Mouse (Mus musculus) frontal cortex, postnatal 25 days (tissue): ENCODE measurements around the gene Hoxb4.
A peak's percentile ranks its signal among the peaks of the same experiment; 100 is the strongest.

Source experiments
- DNase-seq, 2 experiments: peaks; one replicate each; pipeline ENCODE4 v3.0.0; 2022; ENCODE audit warnings: low spot score in 2 of 2

The Hoxb4 gene

DNA sequence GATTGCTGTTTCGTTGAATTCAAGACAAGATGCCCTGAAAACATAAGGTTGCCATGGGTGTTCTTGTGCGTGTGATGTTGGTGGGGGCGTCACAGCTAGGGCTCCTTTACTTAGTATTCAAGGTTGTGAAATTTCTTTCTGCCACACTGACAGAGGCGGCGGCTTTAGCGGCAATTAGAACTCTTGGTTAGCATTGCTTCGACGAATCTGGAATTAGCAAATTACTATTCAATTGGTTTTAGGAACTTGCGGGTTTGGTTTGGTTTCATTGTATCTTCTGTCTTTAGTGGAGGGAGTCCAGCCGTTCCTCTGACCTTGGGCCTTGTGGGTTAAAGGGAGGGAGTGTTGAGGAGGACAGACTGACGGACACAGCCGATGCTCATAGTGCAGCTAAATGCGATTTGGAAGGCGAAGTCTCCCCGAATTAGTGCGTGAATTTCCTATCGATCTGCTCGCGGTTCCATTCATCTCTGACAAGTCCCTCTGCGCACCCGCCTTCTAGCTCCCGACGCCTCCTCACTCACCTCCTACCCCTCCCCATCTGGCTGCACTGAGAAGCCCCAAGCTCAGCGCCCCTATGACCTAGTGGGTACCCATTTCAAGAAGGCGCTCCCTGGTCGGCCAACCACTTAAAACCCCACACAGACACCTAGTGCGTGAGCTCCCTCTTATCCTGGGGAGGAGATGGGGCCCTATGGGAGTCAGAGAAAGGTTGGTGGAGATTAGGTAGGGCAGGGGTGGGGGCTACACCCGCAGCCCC, at the start of gene Hoxb4:
TSS of gene Hoxb4 (plus strand) at position 660 of the 760 bp plus-strand sequence.
- no peak for DNase-seq

GRCm38 (mm10) chr11:96269869-96270268, 48.2 kb upstream of the Hoxb4 start:
- no peak for DNase-seq

DNA sequence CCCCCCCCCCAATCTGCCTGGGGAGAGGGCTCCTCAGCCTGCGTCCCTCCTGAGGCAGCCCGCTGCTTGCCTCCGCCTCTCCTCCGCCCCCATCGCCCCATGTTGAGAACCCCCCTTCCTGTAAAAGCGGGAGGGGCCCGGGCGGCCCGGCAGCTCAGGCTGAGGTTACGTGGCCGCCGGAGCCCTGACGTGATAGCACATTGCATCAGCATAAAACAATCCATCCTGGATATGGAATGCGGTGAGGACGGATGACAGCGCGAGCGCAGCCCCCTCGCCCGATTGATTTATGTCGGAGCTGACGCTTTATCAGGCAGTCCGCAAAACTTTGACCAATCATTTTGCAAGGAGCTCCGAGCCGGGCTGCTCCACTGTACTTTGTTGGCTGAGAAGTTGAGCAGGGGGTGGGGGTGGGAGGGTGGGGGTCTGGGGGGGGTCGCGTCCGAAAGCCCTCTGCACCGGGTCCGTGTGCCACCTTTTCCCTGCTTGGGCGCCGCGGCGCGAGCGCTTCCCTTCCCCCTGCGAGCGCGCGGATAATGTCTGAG, 47.0 kb upstream of the Hoxb4 start, which contains the start of gene Hoxb9:
TSS of gene Hoxb9 (plus strand) at position 462 of the 545 bp plus-strand sequence.
- DNase-seq, result no peak

- DNase-seq, result no peak
Observed at GRCm38 (mm10) chr11:96271541-96272011, 46.5 kb upstream of the Hoxb4 start.

- DNase-seq, result no peak
Observed at GRCm38 (mm10) chr11:96272024-96272921, 45.8 kb upstream of the Hoxb4 start.

GRCm38 (mm10) chr11:96274428-96274827, 43.6 kb upstream of the Hoxb4 start:
- DNase-seq, result no peak

DNA sequence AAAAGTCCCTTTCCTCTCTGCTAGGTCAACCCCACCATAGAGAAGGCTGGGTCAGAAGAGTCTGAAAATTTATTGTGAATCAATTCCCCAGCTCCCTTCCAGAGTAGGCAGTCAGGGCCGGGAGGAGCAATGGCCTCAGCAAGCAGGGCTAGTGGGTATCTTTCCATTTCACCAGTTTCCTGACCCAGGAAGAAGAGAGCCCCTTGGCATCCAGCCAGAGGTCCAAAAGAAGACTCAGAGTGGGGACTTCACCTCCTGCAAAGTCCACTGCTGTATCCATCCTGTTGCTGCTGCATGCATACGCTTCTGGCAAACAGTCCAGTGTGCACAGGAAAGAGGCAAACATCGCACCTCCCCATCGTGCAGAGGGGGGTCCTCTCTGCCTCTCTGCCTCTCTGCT, 42.2 kb upstream of the Hoxb4 start:
- no peak for DNase-seq

GRCm38 (mm10) chr11:96277151-96278044, 40.7 kb upstream of the Hoxb4 start:
- DNase-seq, result no peak

DNA sequence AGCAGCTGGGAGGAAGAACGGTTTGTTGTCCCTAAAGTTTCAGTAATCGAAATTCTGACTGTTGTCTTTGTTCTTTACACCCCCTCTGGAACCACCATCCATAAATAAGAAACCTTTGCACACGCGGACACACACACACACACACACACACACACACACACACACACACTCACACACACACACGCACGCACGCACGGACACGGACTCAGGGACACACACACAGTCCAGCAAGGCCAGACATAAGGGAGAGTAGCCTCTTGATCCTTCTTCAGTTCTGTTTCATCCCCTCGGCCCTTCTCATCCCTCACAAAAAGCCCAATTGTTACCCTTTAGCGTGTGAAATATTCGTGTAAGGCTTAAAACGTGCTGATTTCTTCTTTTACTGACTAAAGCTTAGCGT, 39.7 kb upstream of the Hoxb4 start:
- no peak for DNase-seq

DNA sequence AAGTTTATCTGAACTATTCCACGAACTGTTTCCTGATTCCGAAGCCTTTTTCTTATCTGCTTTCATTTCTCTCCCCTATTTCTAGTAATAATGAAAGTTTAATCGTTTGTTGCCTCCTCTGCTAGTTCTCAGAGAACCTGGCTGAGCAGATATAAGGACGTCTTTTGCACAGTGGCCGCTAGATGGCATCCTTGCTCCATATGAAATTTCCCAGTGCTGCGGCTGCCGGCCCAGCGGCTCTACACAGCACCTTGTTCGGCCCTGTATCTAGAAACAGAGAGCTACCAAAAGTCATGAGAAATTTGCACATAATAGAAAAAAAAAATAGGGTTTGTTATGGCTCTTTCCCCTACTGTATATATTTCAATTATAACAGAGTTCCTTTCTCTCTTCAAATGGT, 39.3 kb upstream of the Hoxb4 start:
- peak; percentile 71 to 79 for DNase-seq

GRCm38 (mm10) chr11:96279421-96280233, 38.4 kb upstream of the Hoxb4 start:
- no peak for DNase-seq

DNA sequence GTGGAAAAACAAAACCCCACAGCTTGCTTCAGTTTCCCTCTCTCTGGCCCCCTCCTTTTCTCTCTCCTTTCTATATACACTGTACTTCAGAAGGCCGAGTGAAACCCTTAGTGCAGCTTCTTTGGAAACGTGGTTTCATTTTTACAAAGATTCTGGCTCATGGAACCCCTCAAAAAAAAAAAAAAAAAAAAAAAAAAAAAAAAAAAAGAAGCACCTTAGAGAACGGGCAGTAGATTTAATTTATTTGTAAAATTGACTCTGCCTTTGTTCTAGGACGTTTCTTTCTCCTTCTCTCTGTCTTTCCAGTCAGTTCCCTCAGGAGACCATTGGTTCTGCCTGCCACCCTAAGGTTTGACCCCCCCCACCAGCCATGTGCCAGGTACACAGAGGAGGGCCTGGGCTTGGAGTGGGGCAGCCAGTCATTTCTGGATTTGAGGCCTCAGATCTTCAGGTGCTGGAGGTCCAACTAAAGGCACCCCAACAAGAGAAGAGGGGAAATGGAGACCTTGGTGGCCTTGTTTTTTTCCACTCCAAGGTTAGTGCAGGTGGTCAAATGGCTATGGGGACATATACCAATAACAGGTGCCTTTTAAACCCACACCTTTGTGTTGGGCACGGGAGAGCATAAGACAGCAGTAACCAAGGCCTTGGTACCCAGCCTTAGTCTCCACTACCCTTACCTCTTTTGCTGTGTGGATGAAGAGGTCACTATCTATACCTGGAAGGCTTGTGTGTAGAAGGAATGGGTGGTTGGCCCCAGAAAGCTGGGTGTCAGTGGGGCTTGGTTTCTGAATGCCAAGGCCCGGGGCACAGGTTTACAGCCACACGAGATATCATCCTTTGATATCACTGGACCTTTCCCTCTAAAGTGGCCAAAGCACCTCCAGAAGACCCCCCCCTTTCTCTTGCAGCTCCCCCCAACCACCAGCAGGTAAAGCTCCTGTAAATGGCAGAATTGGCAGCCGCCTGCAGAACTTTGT, 37.4 kb upstream of the Hoxb4 start:
- DNase-seq, result no peak

- no peak for DNase-seq
Observed at GRCm38 (mm10) chr11:96281396-96281795, 36.7 kb upstream of the Hoxb4 start.

DNA sequence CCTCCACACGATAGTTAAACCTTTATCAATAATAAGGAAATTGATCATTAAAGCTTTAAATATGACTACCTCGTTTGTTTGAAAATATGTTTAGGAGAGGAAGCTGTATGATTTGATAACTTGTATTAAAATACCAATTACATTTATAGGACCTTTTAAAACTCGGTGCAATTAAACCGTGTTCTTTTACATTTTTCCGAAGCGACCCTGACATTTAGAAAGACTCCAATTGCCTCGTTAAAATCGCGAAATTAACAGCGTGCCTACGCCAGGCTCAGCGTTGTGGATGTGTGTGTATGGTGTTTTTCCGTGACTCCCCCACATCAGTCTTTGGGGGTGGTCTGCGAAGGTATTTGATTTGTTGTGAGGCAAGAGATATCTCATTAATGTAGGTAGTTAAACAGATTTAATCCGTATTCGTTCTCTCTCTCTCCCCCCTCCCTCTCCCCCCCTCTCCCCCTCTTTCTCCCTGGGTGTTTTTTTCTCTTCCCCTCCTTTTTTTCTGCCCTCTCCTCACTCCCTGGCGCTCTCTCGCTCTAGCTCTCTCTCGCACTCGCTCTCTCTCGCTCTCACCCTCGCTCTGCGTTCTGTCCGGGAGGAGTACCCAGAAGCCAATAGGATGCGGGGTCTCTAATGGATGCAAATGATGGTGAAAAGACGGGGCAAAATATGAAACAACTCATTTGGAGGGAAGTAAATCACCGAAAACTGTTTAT, 36.1 kb upstream of the Hoxb4 start, which contains the start of gene Hoxb8:
TSS of gene Hoxb8 (plus strand) at position 51 of the 716 bp plus-strand sequence.
- DNase-seq, result no peak

- DNase-seq, result no peak
Observed at GRCm38 (mm10) chr11:96282795-96283430, 35.2 kb upstream of the Hoxb4 start.

DNA sequence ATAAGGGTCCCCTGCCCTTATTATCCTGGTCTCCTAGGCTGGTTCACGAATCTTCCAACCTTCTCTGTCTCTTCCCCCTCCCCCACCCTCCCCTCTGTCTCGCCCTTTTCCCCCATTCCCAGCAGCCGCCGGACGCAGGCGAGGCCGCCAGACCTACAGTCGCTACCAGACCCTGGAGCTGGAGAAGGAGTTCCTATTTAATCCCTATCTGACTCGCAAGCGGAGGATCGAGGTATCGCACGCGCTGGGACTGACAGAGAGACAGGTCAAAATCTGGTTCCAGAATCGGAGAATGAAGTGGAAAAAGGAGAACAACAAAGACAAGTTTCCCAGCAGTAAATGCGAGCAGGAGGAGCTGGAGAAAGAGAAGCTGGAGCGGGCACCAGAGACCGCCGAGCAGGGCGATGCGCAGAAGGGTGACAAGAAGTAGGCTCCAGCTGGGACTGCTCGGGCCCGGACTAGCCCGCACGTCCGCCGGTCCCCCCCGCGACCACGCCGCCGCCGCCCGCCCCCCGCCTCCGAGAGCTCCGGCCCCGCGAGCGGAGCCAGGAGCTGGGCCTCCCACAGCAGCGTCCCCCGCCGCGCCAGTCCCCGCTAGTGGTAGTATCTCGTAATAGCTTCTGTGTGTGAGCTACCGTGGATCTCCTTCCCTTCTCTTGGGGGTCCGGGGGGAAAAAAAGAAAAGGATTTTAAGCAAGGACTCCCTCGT, 33.9 kb upstream of the Hoxb4 start:
- DNase-seq, result no peak
